Mouse (Mus musculus) embryonic facial prominence, embryonic 10.5 days (tissue): Measurements from ENCODE around the gene Cmah. TPM values are rescaled to one million over a fixed set of nuclear protein-coding genes. Genes with fewer than 3 reads are reported as not detected.

ENCODE experiments used
- DNase-seq: peaks from one replicate; pipeline ENCODE4 v3.0.0-alpha.2; 2017; ENCODE audit warnings: low spot score
- H3K27ac ChIP-seq: fragments of 300-500 bp; sonication (generic); replicated peaks from 2 replicates; pipeline ENCODE4 v1.5.1; 2016; ENCODE audit warnings: mild to moderate bottlenecking
- H3K27me3 ChIP-seq: fragments of 300-500 bp; sonication (generic); replicated peaks from 2 replicates; pipeline ENCODE4 v1.6.1; 2016; ENCODE audit warnings: low read depth, mild to moderate bottlenecking; ENCODE audit not compliant: poor library complexity, severe bottlenecking
- H3K36me3 ChIP-seq: fragments of 300-500 bp; sonication (generic); replicated peaks from 2 replicates; pipeline ENCODE4 v1.6.1; 2016; ENCODE audit warnings: mild to moderate bottlenecking, moderate library complexity
- H3K4me1 ChIP-seq: fragments of 300-500 bp; sonication (generic); 2 replicates; pipeline ENCODE4 v1.6.1; 2016
- H3K4me3 ChIP-seq: fragments of 300-500 bp; sonication (generic); 2 replicates; pipeline ENCODE4 v1.5.1; 2016; ENCODE audit warnings: mild to moderate bottlenecking, moderate library complexity
- H3K9me3 ChIP-seq: fragments of 300-500 bp; sonication (generic); 2 replicates; pipeline ENCODE4 v1.6.1; 2016; ENCODE audit warnings: mild to moderate bottlenecking
- WGBS: fragments of 180-500 bp; shearing (Covaris S2); methylation state at CpG from one replicate; pipeline ENCODE4 v1.1.7; 2016; 5-methylcytosine and 5-hydroxymethylcytosine counted together
- polyA plus RNA-seq: library from polyadenylated mRNA; unstranded; fragments of >200 nt; fragmentation: Nextera tagmentation; extraction: Ambion mirVana; gene quantifications from 2 replicates; pipeline ENCODE4 v1.2.1, GENCODE M21; 2016

Cmah gene
- polyA plus RNA-seq, 1 experiment from 2014 or later = 0.37 TPM

GRCm38 (mm10) chr13:24443763-24444347, 116.7 kb downstream of the Cmah start:
- no peak for DNase-seq
- Histone ChIP-seq H3K4me3 (no peak overlapping the region), H3K4me1 (peaks cover 35% of the 10 kb centered on the region), H3K27ac (peak overlapping the region; percentile 57; the same call in 1 of the 2 replicates), H3K9me3 (no peaks in the 10 kb centered on the region), H3K36me3 (no peaks in the 10 kb centered on the region), H3K27me3 (no peaks in the 10 kb centered on the region)
- WGBS = 84% methylated on average over 4 of the region's 4 CpGs

- DNase-seq = no peak
- Histone ChIP-seq H3K4me3 (no peak overlapping the region), H3K4me1 (peaks cover 35% of the 10 kb centered on the region), H3K27ac (no peak overlapping the region), H3K9me3 (no peaks in the 10 kb centered on the region), H3K27me3 (no peaks in the 10 kb centered on the region), H3K36me3 (no peaks in the 10 kb centered on the region)
- WGBS = 57% methylated on average over 4 of the region's 4 CpGs
Measured at GRCm38 (mm10) chr13:24444709-24445108, 117.5 kb downstream of the Cmah start.

GRCm38 (mm10) chr13:24445166-24445565, 118.0 kb downstream of the Cmah start:
- WGBS = 86% methylated on average over 3 of the region's 3 CpGs

DNA sequence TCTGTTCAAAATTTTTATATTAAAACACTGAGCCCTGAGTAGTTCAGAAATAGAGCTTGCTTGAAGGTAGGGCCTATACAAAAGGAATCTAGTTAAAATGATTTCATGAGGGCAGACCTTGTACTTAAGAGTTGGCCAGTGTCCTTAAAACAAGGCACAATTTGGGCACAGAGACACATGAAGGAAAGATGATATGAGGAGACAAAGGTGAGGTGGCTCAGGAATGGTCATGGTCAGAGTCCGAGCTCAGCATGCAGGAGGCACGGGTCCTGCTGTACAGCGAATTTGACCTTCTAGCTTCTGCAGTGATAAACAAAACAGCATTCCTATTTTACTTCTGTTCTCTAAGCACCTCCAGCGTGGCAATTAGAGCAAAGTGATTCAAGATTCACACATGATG, 118.9 kb downstream of the Cmah start:
- H3K4me3 ChIP-seq = no peak overlapping the region
- H3K27ac ChIP-seq = no peak overlapping the region
- H3K9me3 ChIP-seq = no peaks in the 10 kb centered on the region
- DNase-seq = no peak
- WGBS = 82% methylated on average over 4 of the region's 4 CpGs
- no peaks in the 10 kb centered on the region for H3K36me3 ChIP-seq
- H3K4me1 ChIP-seq = peaks cover 35% of the 10 kb centered on the region
- H3K27me3 ChIP-seq = no peaks in the 10 kb centered on the region

More at GRCm38 (mm10) chr13:24445166-24445565, 118.0 kb downstream of the Cmah start:
- Histone ChIP-seq H3K27me3 (no peaks in the 10 kb centered on the region), H3K9me3 (no peaks in the 10 kb centered on the region), H3K27ac (no peak overlapping the region), H3K4me1 (peaks cover 35% of the 10 kb centered on the region), H3K4me3 (no peak overlapping the region), H3K36me3 (no peaks in the 10 kb centered on the region)
- no peak for DNase-seq

DNA sequence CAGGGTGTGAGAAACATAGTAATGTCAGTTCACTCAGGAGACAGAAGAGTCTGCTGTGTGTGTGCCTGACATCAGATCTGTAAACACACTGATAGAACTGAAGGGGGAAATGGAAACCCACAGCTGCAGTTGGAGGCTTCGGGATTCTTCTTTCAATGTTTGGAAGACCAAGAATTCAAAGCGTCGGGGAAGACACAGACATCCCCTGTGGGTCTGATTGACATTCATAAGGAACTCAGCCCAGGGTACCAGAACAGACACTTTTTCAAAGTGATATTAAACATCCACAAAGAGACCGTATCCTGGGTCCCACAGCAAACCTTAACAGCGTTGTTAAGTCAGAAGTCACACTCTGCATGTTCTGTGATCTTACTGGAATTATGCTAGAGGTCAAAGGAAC, 119.8 kb downstream of the Cmah start:
- no peak overlapping the region for H3K4me3 ChIP-seq
- H3K27ac ChIP-seq = no peak overlapping the region
- H3K27me3 ChIP-seq = no peaks in the 10 kb centered on the region
- H3K36me3 ChIP-seq = no peaks in the 10 kb centered on the region
- WGBS = 62% methylated on average over 5 of the region's 5 CpGs
- DNase-seq = no peak
- H3K4me1 ChIP-seq = peaks cover 32% of the 10 kb centered on the region
- H3K9me3 ChIP-seq = no peaks in the 10 kb centered on the region

GRCm38 (mm10) chr13:24448578-24448977, 121.4 kb downstream of the Cmah start:
- WGBS = 65% methylated on average over 6 of the region's 6 CpGs
- no peak overlapping the region for H3K4me3 ChIP-seq
- no peak overlapping the region for H3K27ac ChIP-seq
- H3K4me1 ChIP-seq = peaks cover 22% of the 10 kb centered on the region
- no peaks in the 10 kb centered on the region for H3K36me3 ChIP-seq
- no peaks in the 10 kb centered on the region for H3K27me3 ChIP-seq
- DNase-seq = no peak
- H3K9me3 ChIP-seq = no peaks in the 10 kb centered on the region

GRCm38 (mm10) chr13:24451455-24451854, 124.3 kb downstream of the Cmah start:
- H3K4me3 ChIP-seq = no peak overlapping the region
- no peaks in the 10 kb centered on the region for H3K9me3 ChIP-seq
- H3K4me1 ChIP-seq = peaks cover 7% of the 10 kb centered on the region
- H3K36me3 ChIP-seq = no peaks in the 10 kb centered on the region
- no peaks in the 10 kb centered on the region for H3K27me3 ChIP-seq
- WGBS = 86% methylated on average over 2 of the region's 2 CpGs
- H3K27ac ChIP-seq = no peak overlapping the region
- DNase-seq = no peak

DNA sequence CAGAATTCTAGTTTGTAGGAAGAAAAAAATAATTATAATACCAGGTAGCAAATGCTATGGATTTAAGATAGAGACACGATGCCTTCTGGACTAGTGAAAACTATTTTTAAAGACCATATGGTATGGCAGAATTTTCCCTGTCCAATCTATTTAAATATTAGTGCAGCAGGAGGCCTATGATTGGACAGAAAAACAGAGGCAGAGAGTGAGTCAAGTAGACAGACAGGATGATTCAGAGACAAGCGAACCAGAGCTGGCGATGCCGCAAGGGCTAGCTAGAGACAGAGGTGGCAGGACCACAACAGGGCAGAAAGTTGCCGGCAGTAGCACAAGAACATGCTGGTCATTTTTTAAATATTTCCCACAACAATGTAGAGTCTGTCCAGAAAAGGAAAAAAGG, 126.5 kb downstream of the Cmah start:
- H3K4me3 ChIP-seq = no peak overlapping the region
- no peaks in the 10 kb centered on the region for H3K4me1 ChIP-seq
- no peaks in the 10 kb centered on the region for H3K36me3 ChIP-seq
- no peaks in the 10 kb centered on the region for H3K27me3 ChIP-seq
- WGBS = 94% methylated on average over 5 of the region's 5 CpGs
- no peak overlapping the region for H3K27ac ChIP-seq
- no peaks in the 10 kb centered on the region for H3K9me3 ChIP-seq
- no peak for DNase-seq

DNA sequence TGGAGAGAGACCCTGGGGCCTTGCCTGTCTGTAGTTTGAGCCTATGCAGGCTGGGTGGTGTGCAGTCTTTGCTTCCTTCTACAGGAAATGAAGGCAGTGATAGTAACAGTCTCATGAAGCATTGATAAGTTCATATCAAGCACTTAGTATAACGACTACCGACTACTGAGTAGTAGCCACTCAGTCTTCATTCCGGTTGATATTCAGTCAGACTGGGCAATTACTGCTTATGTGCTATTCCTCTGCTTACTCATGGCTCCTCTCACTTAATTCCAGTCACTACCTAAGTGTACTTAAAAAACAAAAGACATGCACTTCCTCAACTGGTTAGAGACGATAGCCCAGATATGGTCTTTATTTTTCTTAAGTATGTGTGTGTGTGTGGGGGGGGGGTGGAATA, 129.2 kb downstream of the Cmah start:
- Histone ChIP-seq H3K9me3 (no peaks in the 10 kb centered on the region), H3K4me1 (no peaks in the 10 kb centered on the region), H3K27me3 (no peaks in the 10 kb centered on the region), H3K36me3 (no peaks in the 10 kb centered on the region), H3K27ac (no peak overlapping the region), H3K4me3 (no peak overlapping the region)
- WGBS = 89% methylated on average over 4 of the region's 4 CpGs
- DNase-seq = no peak

DNA sequence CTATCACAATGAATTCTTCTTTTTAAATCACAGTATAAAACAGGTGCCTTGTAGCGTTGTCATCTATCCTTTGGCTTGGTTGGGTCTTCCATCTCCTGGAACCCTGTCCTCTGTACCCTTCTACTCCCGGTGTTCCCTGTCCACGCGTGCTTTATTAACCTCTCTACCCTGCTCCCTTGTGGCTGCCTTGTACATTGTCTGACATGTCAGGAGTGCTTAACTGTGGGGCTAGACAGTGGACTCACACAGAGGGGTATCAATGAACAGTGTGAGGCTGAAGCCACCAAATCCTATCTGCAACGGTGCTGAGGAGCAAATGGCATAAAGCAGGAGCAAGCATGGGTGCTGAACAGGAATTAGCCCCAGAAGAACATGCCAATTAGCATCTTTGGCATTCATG, 133.3 kb downstream of the Cmah start:
- no peaks in the 10 kb centered on the region for H3K4me1 ChIP-seq
- no peak overlapping the region for H3K27ac ChIP-seq
- DNase-seq = no peak
- H3K4me3 ChIP-seq = no peak overlapping the region
- 89% methylated on average over 5 of the region's 5 CpGs for WGBS
- H3K36me3 ChIP-seq = no peaks in the 10 kb centered on the region
- no peaks in the 10 kb centered on the region for H3K9me3 ChIP-seq
- no peaks in the 10 kb centered on the region for H3K27me3 ChIP-seq

DNA sequence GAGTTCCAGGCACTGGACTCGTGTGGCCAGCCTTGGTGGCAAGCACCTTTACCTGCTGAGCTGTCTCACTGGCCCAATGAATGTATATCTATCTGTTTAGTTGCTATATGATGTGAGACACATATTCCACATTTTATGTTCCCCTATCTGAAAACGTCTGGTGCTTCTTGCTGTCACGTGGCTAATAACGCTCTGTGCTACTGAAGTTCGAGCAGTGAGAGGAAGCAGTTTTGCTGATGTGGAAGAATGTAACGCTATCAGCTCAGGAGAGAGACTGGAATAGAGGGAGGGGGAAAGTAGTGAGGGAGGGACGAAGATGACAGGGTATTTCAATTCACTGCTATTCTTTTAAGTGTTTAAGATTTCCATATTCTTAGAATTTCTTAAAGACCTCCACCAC, 136.6 kb downstream of the Cmah start:
- Histone ChIP-seq H3K4me1 (no peaks in the 10 kb centered on the region), H3K36me3 (no peaks in the 10 kb centered on the region), H3K27ac (no peak overlapping the region), H3K4me3 (no peak overlapping the region), H3K27me3 (no peaks in the 10 kb centered on the region), H3K9me3 (no peaks in the 10 kb centered on the region)
- DNase-seq = no peak
- WGBS = 81% methylated on average over 7 of the region's 7 CpGs

GRCm38 (mm10) chr13:24466027-24466426, 138.8 kb downstream of the Cmah start:
- no peaks in the 10 kb centered on the region for H3K36me3 ChIP-seq
- H3K27me3 ChIP-seq = no peaks in the 10 kb centered on the region
- H3K4me3 ChIP-seq = no peak overlapping the region
- no peak overlapping the region for H3K27ac ChIP-seq
- 92% methylated on average over 9 of the region's 9 CpGs for WGBS
- no peaks in the 10 kb centered on the region for H3K9me3 ChIP-seq
- H3K4me1 ChIP-seq = no peaks in the 10 kb centered on the region
- no peak for DNase-seq

DNA sequence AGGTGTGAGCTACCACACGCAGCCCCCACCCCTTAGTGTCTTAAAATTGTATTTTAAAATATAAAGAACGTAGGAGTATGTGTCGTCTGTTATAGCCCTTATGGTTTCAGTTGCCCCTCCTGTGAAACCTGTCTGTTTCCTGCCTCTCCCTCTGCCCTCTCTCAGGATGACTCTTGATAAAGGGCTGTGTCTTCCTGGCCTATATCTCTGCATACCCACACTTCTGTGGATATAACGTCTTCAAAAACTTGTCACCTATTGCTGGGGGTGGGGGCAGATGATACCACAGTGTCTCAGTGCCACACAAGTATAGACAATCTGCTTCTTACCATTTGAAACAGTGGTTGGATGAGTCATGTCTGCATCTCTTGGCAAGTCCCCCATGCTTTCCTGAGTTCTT, 140.6 kb downstream of the Cmah start:
- DNase-seq = no peak
- no peaks in the 10 kb centered on the region for H3K4me1 ChIP-seq
- H3K27ac ChIP-seq = no peak overlapping the region
- no peaks in the 10 kb centered on the region for H3K27me3 ChIP-seq
- H3K36me3 ChIP-seq = no peaks in the 10 kb centered on the region
- no peak overlapping the region for H3K4me3 ChIP-seq
- no peaks in the 10 kb centered on the region for H3K9me3 ChIP-seq
- WGBS = 80% methylated on average over 4 of the region's 4 CpGs

GRCm38 (mm10) chr13:24477564-24477963, 150.4 kb downstream of the Cmah start:
- Histone ChIP-seq H3K9me3 (no peaks in the 10 kb centered on the region), H3K27ac (no peak overlapping the region), H3K4me3 (no peak overlapping the region), H3K36me3 (no peaks in the 10 kb centered on the region), H3K4me1 (no peaks in the 10 kb centered on the region), H3K27me3 (no peaks in the 10 kb centered on the region)
- 77% methylated on average over 5 of the region's 5 CpGs for WGBS
- DNase-seq = no peak
